Mouse (Mus musculus) ES-Bruce4 (cell line): Measurements from ENCODE around the gene Tmed3.

ENCODE experiments used
- CTCF ChIP-seq: IDR thresholded peaks from one replicate; pipeline ENCODE4 v1.8.1; 2011; ENCODE audit warnings: low read depth, low read length
- POLR2A ChIP-seq: IDR thresholded peaks from one replicate; pipeline ENCODE4 v1.8.1; 2011; ENCODE audit warnings: low read length; ENCODE audit not compliant: insufficient read depth

DNA sequence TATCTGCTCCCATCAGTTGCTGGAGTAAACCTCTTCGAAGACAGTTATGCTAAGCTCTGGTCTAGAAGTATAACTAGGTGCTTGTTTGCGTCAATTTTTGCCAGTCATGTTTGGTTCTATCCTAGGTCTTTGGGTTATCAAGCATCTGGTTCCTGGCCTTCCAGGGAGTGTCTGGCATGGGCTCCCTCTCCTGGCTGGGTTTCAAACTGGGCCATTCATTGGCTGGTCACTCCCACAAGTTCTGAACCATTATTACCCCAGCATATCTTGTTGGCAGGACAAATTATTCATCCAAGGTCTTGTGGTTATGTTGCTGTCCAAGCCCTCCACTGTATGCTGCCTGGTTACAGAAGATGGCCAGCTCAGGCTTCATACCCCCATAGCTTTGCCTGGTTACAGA is 11.2 kb downstream of the Tmed3 start:
- TF ChIP-seq CTCF, result no peak
- TF ChIP-seq POLR2A, result no peak
